Mouse (Mus musculus) heart, adult 2 months (tissue): ENCODE data around the gene Ciita. TPM values are rescaled to one million over a fixed set of nuclear protein-coding genes. Genes with fewer than 3 reads are reported as not detected.

Source experiments
- DNase-seq, 2 experiments: peaks; one replicate each; pipeline ENCODE4 v3.0.0; 2021
- H3K27ac ChIP-seq: fragments of 200-600 bp; 2 replicates; pipeline ENCODE4 v1.8.1; 2022
- H3K27me3 ChIP-seq: fragments of 200-500 bp; 2 replicates; pipeline ENCODE4 v1.6.1; 2012; ENCODE audit warnings: mild to moderate bottlenecking, low read length, inconsistent platforms, mixed read lengths; ENCODE audit not compliant: control insufficient read depth, insufficient read depth
- H3K36me3 ChIP-seq: fragments of 200-500 bp; 2 replicates; pipeline ENCODE4 v1.6.1; 2012; ENCODE audit warnings: low read length, inconsistent platforms; ENCODE audit not compliant: control insufficient read depth, insufficient read depth
- H3K4me1 ChIP-seq: fragments of 200-500 bp; 2 replicates; pipeline ENCODE4 v1.6.1; 2011; ENCODE audit warnings: low read length; ENCODE audit not compliant: control insufficient read depth, insufficient read depth
- H3K4me3 ChIP-seq: fragments of 200-600 bp; 2 replicates; pipeline ENCODE4 v1.8.1; 2022
- H3K79me2 ChIP-seq: fragments of 200-500 bp; replicated peaks from 2 replicates; pipeline ENCODE4 v1.6.1; 2012; ENCODE audit warnings: mild to moderate bottlenecking, inconsistent platforms, low read length, moderate library complexity, mixed read lengths; ENCODE audit not compliant: control insufficient read depth, insufficient read depth
- H3K9ac ChIP-seq: fragments of 200-500 bp; 2 replicates; pipeline ENCODE4 v1.6.1; 2012; ENCODE audit warnings: low read depth, mild to moderate bottlenecking, control low read depth, inconsistent platforms, low read length, mixed read lengths
- CTCF ChIP-seq: fragments of 200-600 bp; IDR thresholded peaks from 2 replicates; pipeline ENCODE4 v1.8.1; 2022; ENCODE audit warnings: antibody characterized with exemption, mild to moderate bottlenecking, moderate library complexity
- EP300 ChIP-seq: fragments of 200-500 bp; IDR thresholded peaks from 2 replicates; pipeline ENCODE4 v1.6.1; 2011; ENCODE audit warnings: low read depth, low read length, control low read depth; ENCODE audit not compliant: insufficient read depth
- POLR2A ChIP-seq: fragments of 200-500 bp; IDR thresholded peaks from 2 replicates; pipeline ENCODE4 v1.6.1; 2011; ENCODE audit warnings: mild to moderate bottlenecking, low read depth, low read length, control low read depth; ENCODE audit not compliant: insufficient read depth
- WGBS: fragments of 180-500 bp; shearing (Covaris S2); methylation state at CpG from one replicate; pipeline ENCODE4 v1.1.7; 2018; 5-methylcytosine and 5-hydroxymethylcytosine counted together
- intact Hi-C: fragments of 180-260 bp; cut with DNase I; formaldehyde crosslinking; loops from one replicate; pipeline ENCODE4 v1.15.1; 2025
- polyA plus RNA-seq: library from polyadenylated mRNA; depleted of rRNA; stranded (reverse); fragments of >200 nt; gene quantifications from 2 replicates; pipeline ENCODE4 v1.2.3, GENCODE M21; 2012
- total RNA-seq, 2 experiments: library from RNA; stranded (reverse); gene quantifications; 2 replicates each; pipeline ENCODE4 v1.2.3; 2021

Gene Ciita
- total and polyA plus RNA-seq, 3 experiments = 0.41 to 2.0 (median 0.50) TPM

DNA sequence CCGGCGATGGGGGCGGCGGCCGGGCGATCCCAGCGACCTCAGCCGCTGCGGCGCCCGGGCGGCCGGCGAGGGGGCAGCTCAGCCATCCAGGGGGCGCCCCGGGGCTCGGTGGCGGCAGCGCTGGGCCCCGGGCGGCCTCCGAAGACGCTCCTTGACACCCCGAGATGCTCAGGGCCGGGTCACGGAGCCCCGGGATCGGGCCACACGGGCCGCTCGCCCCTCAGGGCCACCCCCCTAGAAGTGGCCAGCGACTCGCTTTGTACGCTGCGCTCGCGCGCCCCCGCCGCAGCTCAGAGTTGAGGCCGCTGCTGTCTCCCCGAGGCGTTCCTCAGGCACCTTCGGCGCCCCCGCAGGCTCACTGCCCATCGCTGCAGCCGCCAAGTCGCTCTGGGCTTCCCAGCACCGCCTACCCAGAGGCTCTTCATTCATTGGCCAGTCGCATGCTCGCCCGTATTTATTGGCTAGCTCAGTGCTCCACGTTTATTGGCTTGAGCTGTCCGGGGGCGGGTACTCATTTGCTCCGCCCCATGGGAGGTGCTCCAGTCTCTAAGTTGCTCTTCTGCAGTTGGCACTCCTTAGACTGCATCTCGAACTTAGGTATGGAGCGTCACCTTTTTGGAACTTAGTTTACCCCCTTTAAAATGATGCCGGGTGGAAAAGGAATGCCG lies 63.0 kb downstream of the Ciita start, which contains the start of gene Dexi:
Gene Dexi, minus strand, starts transcription at position 357 of the 668 bp plus-strand sequence.
- intact Hi-C loops = loop anchor here (5.0 to 10.0 kb wide), 2 partner anchors 131 to 712 kb away; partner anchors contain the start of genes Gspt1 and Nubp1
- no peaks in the 10 kb centered on the region for H3K27me3 ChIP-seq
- peak; percentile 93 to 97 for DNase-seq
- peak within 1 kb of the TSS; percentile 76 for H3K9ac ChIP-seq
- TF ChIP-seq POLR2A = peak; percentile 95
- TF ChIP-seq EP300 = 0 out of 2 replicates have a peak, but pooled peaks have one; percentile 58
- TF ChIP-seq CTCF = peak; percentile 40
- 0 out of 2 replicates have a peak, but pooled peaks cover 2% of the 10 kb centered on the region for H3K79me2 ChIP-seq
- WGBS = under 1% methylated on average over 61 of the region's 61 CpGs
- peak within 1 kb of the TSS; percentile 86 for H3K27ac ChIP-seq
- H3K36me3 ChIP-seq = 0 out of 2 replicates have a peak, but pooled peaks cover 1% of the 10 kb centered on the region
- H3K4me3 ChIP-seq = peak within 1 kb of the TSS; percentile 84
- H3K4me1 ChIP-seq = peaks cover 9% of the 10 kb centered on the region

DNA sequence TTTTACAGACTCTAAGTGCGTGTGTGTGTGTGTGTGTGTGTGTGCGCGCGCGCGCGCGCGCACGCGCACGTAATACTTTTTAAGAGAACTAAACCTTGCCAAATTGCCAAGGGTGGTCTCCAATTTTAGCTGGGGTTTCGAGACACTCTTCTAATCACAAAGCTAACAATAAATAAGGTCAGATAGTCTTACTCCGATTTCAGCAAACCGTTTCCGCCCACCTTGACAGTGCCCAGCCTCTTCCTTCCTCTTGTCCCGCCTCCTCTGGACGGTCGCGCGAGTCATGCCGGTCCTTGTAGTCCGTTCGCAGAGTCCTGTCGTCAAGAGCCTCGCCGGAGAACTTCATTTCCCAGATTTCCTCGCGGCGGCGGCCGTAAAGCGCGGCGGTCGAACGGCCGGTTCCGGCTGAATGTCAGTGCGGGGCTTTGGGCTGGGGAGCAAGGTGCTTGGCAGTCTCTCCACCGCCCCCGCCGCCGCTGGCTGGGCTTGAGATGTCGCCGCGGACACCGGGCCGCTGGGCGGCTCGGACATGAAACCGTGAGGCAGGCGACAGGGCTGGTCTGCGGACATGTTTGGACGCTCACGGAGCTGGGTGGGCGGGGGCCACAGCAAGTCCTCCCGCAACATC lies 65.2 kb downstream of the Ciita start, which contains the start of gene Clec16a:
Gene Clec16a, plus strand, starts transcription at position 345 of the 628 bp plus-strand sequence.
- Histone ChIP-seq H3K36me3 (0 out of 2 replicates have a peak, but pooled peaks cover 1% of the 10 kb centered on the region), H3K4me3 (peak within 1 kb of the TSS; percentile 96), H3K4me1 (peaks cover 9% of the 10 kb centered on the region), H3K27ac (peak within 1 kb of the TSS; percentile 80), H3K9ac (peak within 1 kb of the TSS; percentile 90), H3K27me3 (no peaks in the 10 kb centered on the region), H3K79me2 (peaks cover 6% of the 10 kb centered on the region)
- under 1% methylated on average over 58 of the region's 58 CpGs for WGBS
- intact Hi-C loops = loop anchor here (5.0 to 10.0 kb wide), 2 partner anchors 133 to 710 kb away; partner anchors contain the start of genes Gspt1 and Nubp1
- peak; percentile 81 for TF ChIP-seq POLR2A
- no peak for TF ChIP-seq CTCF
- no peak for TF ChIP-seq EP300
- peak; percentile 96 to 98 for DNase-seq

DNA sequence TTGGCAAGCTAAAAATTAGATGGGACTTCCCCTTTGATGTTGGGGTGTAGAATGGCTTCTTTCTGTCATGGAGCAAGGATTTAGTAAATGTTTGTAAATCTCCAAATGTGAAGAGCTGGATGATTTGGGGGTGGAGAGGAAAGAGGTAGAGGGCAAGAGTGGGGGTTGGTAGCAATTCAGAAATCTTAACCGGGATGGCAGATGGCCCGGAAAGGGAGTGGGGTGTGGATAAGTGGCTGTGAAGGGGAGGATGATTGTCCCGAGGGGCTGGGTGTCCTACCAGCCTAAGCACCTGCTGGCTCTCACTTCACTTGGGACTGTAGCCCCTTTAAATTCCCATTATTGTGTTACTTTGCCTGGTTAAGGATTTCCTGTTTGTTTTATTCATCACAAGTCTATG lies 67.0 kb downstream of the Ciita start:
- TF ChIP-seq CTCF = no peak
- TF ChIP-seq EP300 = no peak
- TF ChIP-seq POLR2A = no peak
- Histone ChIP-seq H3K79me2 (peaks cover 7% of the 10 kb centered on the region), H3K4me1 (peaks cover 4% of the 10 kb centered on the region), H3K4me3 (no peak overlapping the region), H3K9ac (no peak overlapping the region), H3K27ac (no peak overlapping the region), H3K36me3 (0 out of 2 replicates have a peak, but pooled peaks cover 1% of the 10 kb centered on the region), H3K27me3 (no peaks in the 10 kb centered on the region)
- no peak for DNase-seq
- intact Hi-C loops = loop anchor here (10.0 kb wide), 1 partner anchor 708 kb away; the partner anchor contains the start of gene Gspt1
- WGBS = 22% methylated on average over 3 of the region's 3 CpGs

DNA sequence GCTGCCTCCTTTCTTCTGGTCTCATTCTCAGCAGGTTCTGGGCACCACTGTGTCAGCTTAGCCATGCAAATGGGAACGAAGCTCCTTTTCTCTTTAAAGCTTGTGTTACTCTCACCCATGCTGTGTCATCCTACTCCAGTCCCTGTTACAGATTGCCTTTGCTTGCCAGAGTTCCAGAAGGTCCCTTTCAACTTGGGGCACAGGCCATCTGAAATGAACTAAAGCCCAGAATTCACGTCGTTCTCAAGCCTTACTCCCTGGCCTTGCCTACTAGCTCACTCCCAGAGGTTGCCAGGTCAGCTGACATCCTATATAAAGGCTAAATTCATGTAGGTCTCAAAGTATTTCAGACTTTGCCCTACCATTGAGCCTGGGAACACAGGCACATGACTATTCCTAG lies 69.1 kb downstream of the Ciita start:
- no peak overlapping the region for H3K27ac ChIP-seq
- 60% methylated on average over 3 of the region's 3 CpGs for WGBS

DNA sequence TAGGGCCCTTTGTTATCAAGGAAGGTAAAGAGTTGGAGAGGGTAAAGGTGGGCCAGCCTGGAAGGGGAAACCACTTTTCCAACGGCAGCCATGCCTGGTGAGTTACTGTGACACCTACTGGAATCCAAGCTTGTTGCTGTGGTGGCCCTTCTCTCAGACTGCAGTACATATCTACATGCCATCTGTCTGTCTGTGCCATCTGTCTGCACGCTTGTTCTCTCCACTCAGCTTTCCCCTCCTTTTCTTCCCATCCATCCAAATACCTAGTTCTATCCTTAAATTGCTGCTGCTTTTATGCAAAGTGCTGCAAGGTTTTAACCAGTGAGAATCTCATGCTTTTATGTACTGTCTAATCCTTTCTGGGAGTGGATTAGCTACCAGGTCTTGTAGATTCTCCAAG lies 69.7 kb downstream of the Ciita start:
- H3K9ac ChIP-seq = no peak overlapping the region
- no peaks in the 10 kb centered on the region for H3K27me3 ChIP-seq
- H3K4me1 ChIP-seq = peaks cover 4% of the 10 kb centered on the region
- intact Hi-C loops = loop anchor here (10.0 kb wide), 1 partner anchor 705 kb away; the partner anchor contains the start of gene Gspt1
- 0 out of 2 replicates have a peak, but pooled peaks cover 1% of the 10 kb centered on the region for H3K36me3 ChIP-seq
- TF ChIP-seq CTCF = no peak
- TF ChIP-seq POLR2A = no peak
- TF ChIP-seq EP300 = no peak
- 73% methylated on average over 2 of the region's 2 CpGs for WGBS
- DNase-seq = no peak
- peaks cover 10% of the 10 kb centered on the region for H3K79me2 ChIP-seq
- no peak overlapping the region for H3K4me3 ChIP-seq
- H3K27ac ChIP-seq = no peak overlapping the region

More for the DNA sequence above, 69.1 kb downstream of the Ciita start:
- Histone ChIP-seq H3K27me3 (no peaks in the 10 kb centered on the region), H3K4me1 (peaks cover 4% of the 10 kb centered on the region), H3K9ac (no peak overlapping the region), H3K36me3 (0 out of 2 replicates have a peak, but pooled peaks cover 1% of the 10 kb centered on the region), H3K79me2 (peaks cover 10% of the 10 kb centered on the region), H3K4me3 (no peak overlapping the region)
- intact Hi-C loops = loop anchor here (10.0 kb wide), 1 partner anchor 706 kb away; the partner anchor contains the start of gene Gspt1
- no peak for DNase-seq
- TF ChIP-seq CTCF = no peak
- TF ChIP-seq EP300 = no peak

DNA sequence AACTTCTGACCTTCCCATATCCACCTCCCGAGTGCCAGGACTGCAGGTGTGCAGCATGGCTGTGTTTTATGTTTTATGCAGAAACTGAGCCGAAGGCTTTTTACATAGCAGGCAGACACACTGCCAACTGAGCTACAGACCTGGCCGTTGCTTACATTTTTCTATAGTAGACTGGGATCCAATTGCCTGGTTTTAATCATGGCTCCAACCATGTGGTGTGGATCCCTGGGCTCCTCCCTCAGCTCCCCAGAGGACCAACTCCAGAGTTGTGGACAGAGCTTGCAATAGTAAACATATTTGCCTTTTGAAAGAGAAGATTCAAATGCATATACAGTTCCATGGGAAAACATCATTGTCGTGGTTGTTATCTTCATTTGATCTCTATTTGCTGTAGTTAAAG lies 71.7 kb downstream of the Ciita start:
- no peak overlapping the region for H3K9ac ChIP-seq
- TF ChIP-seq EP300 = no peak
- no peak for TF ChIP-seq CTCF
- no peak for TF ChIP-seq POLR2A
- H3K4me3 ChIP-seq = no peak overlapping the region
- peaks cover 9% of the 10 kb centered on the region for H3K79me2 ChIP-seq
- no peaks in the 10 kb centered on the region for H3K27me3 ChIP-seq
- no peak overlapping the region for H3K27ac ChIP-seq
- no peak for DNase-seq
- intact Hi-C loops = no loop called here
- WGBS = 72% methylated on average over 4 of the region's 4 CpGs
- no peaks in the 10 kb centered on the region for H3K36me3 ChIP-seq
- peaks cover 4% of the 10 kb centered on the region; the same call in 1 of the 2 replicates for H3K4me1 ChIP-seq
